Mouse (Mus musculus): ENCODE measurements around the gene Gm13278. TPM values are rescaled to one million over a fixed set of nuclear protein-coding genes. Genes with fewer than 3 reads are reported as not detected.
"Not testable (repeated sequence)": the region's sequence is repeated elsewhere in the genome, so short reads cannot be mapped to it uniquely, and the experiment has no call there.

Gm13278 gene
- polyA plus RNA-seq (2015; fragmentation: Nextera tagmentation; extraction: Ambion mirVana), result not detected in 2 replicates

GRCm38 (mm10) chr4:88791250-88791649 is at the start of gene Gm13278:
Gene Gm13278, plus strand, starts transcription at chr4:88791550.
- DNase-seq; H3K9ac ChIP-seq; H3K27me3 ChIP-seq; H3K9me3 ChIP-seq (replicated peaks); H3K4me2 ChIP-seq; H3K27ac ChIP-seq; ATAC-seq (ENCODE audit: low read depth); H3K36me3 ChIP-seq; H3K4me3 ChIP-seq (replicated peaks); H3K4me1 ChIP-seq (replicated peaks): not testable (repeated sequence)
- no CpG with 5 or more reads among the region's 28 CpGs for WGBS (ENCODE audit: insufficient replicate concordance)

- Histone ChIP-seq H3K4me2 (no peak overlapping the region), H3K27ac (no peak overlapping the region), H3K36me3 (no peaks in the 10 kb centered on the region), H3K9ac (no peak overlapping the region), H3K27me3 (no peaks in the 10 kb centered on the region), H3K4me1 (replicated peaks) (no peaks in the 10 kb centered on the region), H3K9me3 (replicated peaks) (no peaks in the 10 kb centered on the region), H3K4me3 (replicated peaks) (no peak overlapping the region)
- no peak for DNase-seq
- 57% methylated on average over 7 of the region's 7 CpGs for WGBS (ENCODE audit: insufficient replicate concordance)
- ATAC-seq (ENCODE audit: low read depth), result no peak
Measured at GRCm38 (mm10) chr4:88742771-88743371, 48.5 kb upstream of the Gm13278 start.

DNA sequence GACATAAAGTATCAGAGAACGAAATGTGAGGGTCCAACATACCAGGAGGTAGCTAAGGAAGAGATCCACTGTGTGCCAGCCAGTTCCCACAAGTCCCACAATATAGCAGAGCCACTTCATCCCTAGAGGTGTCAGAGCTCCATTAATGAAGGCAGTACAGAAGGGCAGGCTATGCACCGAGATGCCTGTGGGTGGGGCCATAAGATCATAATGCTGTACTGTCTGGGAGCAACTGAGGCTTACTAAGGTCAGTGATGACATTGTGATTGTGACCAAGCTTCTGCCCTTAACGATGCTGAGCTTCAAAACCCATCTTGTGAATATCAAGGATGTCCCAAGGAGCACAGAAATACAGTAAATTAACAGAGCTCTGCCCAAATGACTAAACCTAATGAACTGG is 47.1 kb upstream of the Gm13278 start:
- Histone ChIP-seq H3K9ac (no peak overlapping the region), H3K27ac (no peak overlapping the region), H3K4me3 (replicated peaks) (no peak overlapping the region), H3K27me3 (0 out of 2 replicates have a peak, but pooled peaks cover 3% of the 10 kb centered on the region), H3K4me1 (replicated peaks) (no peaks in the 10 kb centered on the region), H3K4me2 (no peak overlapping the region), H3K9me3 (replicated peaks) (no peaks in the 10 kb centered on the region), H3K36me3 (no peaks in the 10 kb centered on the region)
- 47% methylated on average over 3 of the region's 3 CpGs for WGBS (ENCODE audit: insufficient replicate concordance)
- DNase-seq (no peak), ATAC-seq (ENCODE audit: low read depth) (no peak)

DNA sequence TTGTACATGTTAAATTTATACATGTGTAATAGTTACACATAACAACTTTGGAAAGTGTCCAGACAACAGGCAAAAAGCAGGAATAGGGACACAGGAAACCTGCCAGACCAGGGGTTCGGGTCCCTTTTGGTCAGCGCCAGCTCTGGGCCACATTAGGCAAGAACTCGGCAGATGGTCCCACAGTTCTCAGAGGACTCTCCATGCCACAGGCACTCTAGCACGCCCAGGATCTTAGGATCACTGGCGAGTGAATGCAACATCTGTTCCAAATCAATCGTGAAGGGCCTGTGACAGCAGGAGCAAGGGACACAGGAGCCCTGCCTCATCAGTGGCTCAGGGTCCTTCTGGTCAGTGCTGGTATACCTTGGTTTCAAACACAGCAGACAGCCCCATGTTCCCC is 41.4 kb upstream of the Gm13278 start:
- Histone ChIP-seq H3K4me3 (replicated peaks) (no peak overlapping the region), H3K4me1 (replicated peaks) (no peaks in the 10 kb centered on the region), H3K27ac (no peak overlapping the region), H3K27me3 (0 out of 2 replicates have a peak, but pooled peaks cover 3% of the 10 kb centered on the region), H3K9me3 (replicated peaks) (no peaks in the 10 kb centered on the region), H3K4me2 (no peak overlapping the region), H3K9ac (no peak overlapping the region), H3K36me3 (no peaks in the 10 kb centered on the region)
- DNase-seq (no peak), ATAC-seq (ENCODE audit: low read depth) (no peak)
- 53% methylated on average over 6 of the region's 6 CpGs for WGBS (ENCODE audit: insufficient replicate concordance)

GRCm38 (mm10) chr4:88754818-88755340 is 36.5 kb upstream of the Gm13278 start, which contains the start of gene Gm13271:
Gene Gm13271, plus strand, starts transcription at chr4:88754868.
- not testable (repeated sequence) for H3K27me3 ChIP-seq; ATAC-seq (ENCODE audit: low read depth); H3K9ac ChIP-seq; H3K36me3 ChIP-seq; H3K4me3 ChIP-seq (replicated peaks); H3K9me3 ChIP-seq (replicated peaks); DNase-seq; H3K4me1 ChIP-seq (replicated peaks); H3K27ac ChIP-seq; H3K4me2 ChIP-seq
- WGBS (ENCODE audit: insufficient replicate concordance), result 68% methylated on average over 15 of the region's 15 CpGs

DNA sequence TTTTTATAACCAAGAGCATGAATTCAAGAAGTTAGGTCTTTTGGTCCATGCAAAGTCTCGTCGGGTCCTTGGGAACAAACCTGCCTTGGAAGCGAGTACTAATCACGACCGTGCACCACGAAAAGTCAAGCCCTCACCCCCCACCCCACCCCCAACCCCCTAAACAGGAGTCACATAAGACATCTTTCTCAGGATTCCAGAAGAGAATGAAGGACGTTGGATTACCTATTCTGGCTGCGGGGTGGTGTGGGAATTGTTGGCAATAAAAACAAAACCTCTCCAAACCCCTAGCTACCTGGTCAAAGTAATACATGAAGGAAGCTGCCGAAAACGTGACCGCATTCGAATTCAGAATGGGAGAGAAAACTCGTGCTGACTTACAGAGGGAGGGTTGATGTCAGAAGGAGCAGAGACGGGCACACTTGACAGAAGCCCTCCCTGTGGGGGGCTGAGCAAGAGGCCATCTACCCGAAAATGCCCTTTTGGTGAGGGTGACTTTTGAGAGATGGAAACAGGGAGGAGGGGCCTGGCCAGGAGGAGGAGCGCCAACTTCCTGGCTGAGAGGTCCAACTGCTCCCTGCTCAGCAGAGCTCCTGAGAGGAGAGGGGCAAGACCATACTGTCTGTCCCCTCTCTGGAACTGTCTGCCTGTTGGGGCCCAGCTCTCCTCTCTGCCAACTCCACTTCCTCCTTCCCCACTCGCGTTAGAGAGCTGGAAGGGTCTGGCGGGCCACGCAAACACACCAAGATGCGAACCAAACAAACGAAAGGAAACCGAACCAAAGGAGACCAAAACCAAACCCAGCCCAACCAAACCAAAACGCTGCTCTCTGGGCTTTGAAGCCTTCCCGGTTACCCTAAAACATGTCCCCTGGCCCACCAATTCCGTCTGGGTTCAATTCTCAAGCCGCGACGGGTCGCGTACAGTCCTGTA is 34.5 kb upstream of the Gm13278 start:
- Histone ChIP-seq H3K9ac (peak overlapping the region; percentile 68), H3K27ac (peak overlapping the region; percentile 84), H3K4me2 (peak overlapping the region; percentile 73), H3K4me3 (replicated peaks) (peak overlapping the region; percentile 65)
- not testable (repeated sequence) for H3K27me3 ChIP-seq; DNase-seq; ATAC-seq (ENCODE audit: low read depth); H3K9me3 ChIP-seq (replicated peaks); H3K36me3 ChIP-seq; H3K4me1 ChIP-seq (replicated peaks)
- WGBS (ENCODE audit: insufficient replicate concordance), result 9% methylated on average over 29 of the region's 31 CpGs

GRCm38 (mm10) chr4:88757628-88758031 is 33.7 kb upstream of the Gm13278 start:
- ATAC-seq (ENCODE audit: low read depth), result peak; percentile 100
- not testable (repeated sequence) for DNase-seq; H3K36me3 ChIP-seq; H3K9me3 ChIP-seq (replicated peaks); H3K4me1 ChIP-seq (replicated peaks); H3K27me3 ChIP-seq
- Histone ChIP-seq H3K9ac (peak overlapping the region; percentile 68), H3K4me2 (peak overlapping the region; percentile 73), H3K4me3 (replicated peaks) (peak overlapping the region; percentile 65), H3K27ac (peak overlapping the region; percentile 84)
- WGBS (ENCODE audit: insufficient replicate concordance), result under 1% methylated on average over 21 of the region's 21 CpGs

GRCm38 (mm10) chr4:88758751-88759150 is 32.6 kb upstream of the Gm13278 start:
- H3K36me3 ChIP-seq; H3K27me3 ChIP-seq; H3K4me2 ChIP-seq; ATAC-seq (ENCODE audit: low read depth); H3K27ac ChIP-seq; DNase-seq; H3K4me3 ChIP-seq (replicated peaks); H3K9me3 ChIP-seq (replicated peaks); H3K9ac ChIP-seq; H3K4me1 ChIP-seq (replicated peaks): not testable (repeated sequence)
- WGBS (ENCODE audit: insufficient replicate concordance), result 74% methylated on average over 9 of the region's 9 CpGs

DNA sequence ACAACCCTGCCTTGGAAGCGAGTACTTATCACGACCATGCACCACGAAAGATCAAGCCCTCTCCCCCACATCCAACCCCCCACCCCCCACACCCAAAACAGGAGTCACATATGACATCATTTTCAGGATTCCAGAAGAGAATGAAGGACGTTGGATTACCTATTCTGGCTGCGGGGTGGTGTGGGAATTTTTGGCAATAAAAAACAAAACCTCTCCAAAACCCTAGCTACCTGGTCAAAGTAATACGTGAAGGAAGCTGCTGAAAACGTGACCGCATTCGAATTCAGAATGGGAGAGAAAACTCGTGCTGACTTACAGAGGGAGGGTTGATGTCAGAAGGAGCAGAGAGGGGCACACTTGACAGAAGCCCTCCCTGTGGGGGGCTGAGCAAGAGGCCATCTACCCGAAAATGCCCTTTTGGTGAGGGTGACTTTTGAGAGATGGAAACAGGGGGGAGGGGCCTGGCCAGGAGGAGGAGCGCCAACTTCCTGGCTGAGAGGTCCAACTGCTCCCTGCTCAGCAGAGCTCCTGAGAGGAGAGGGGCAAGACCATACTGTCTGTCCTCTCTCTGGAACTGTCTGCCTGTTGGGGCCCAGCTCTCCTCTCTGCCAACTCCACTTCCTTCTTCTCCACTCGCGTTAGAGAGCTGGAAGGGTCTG is 31.6 kb upstream of the Gm13278 start, which contains the start of gene Gm13283:
Gm13283 (plus strand) TSS at position 510 of the 659 bp plus-strand sequence.
- ATAC-seq (ENCODE audit: low read depth); H3K4me1 ChIP-seq (replicated peaks); H3K9me3 ChIP-seq (replicated peaks); H3K36me3 ChIP-seq; H3K27me3 ChIP-seq: not testable (repeated sequence)
- peak; percentile 10 for DNase-seq
- H3K9ac ChIP-seq, result 0 out of 2 replicates have a peak within 1 kb of the TSS, but pooled peaks have one; percentile 17
- peak within 1 kb of the TSS; percentile 59 for H3K4me2 ChIP-seq
- H3K4me3 ChIP-seq (replicated peaks), result peak within 1 kb of the TSS; percentile 43
- WGBS (ENCODE audit: insufficient replicate concordance), result 13% methylated on average over 11 of the region's 14 CpGs
- peak within 1 kb of the TSS; percentile 23; the same call in 1 of the 2 replicates for H3K27ac ChIP-seq

DNA sequence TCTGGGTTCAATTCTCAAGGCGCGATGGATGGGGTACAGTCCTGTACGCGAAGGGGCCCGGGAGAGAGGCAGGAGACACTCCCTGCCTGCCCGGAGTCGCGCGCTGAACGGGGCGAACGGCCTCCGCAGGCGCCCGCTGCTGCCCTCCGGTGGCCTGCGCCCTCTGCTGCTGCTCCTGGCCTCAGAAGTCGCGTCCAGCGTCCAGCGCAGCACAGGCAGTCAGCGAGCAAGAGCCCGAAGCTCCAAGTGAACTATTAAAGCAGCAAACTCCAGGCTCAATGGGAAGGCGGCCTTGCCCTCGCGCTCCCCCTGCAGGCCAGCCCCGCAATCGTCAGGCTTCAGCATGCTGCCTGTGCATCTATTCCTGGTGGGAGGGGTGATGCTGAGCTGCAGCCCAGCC is 30.9 kb upstream of the Gm13278 start:
- WGBS (ENCODE audit: insufficient replicate concordance), result under 1% methylated on average over 26 of the region's 28 CpGs

DNA sequence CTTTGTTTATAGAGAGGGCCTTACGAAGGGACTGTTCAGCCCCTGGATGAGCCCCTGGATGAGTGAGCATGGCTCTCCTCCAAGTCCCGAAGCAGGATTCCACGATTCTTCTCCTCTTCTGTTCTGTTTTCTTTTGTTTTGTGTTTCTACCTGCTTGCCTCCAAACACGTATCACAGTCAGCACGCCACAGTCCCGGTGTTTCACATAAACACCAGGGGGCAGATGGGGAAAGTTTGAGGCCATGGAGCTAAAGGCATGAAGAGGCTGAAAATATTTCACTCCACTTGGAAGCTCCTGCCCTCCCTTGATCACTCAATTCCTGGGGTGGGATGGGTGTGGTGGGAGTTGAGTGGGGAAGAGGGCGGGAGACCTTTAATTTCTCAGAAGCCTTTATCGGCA is 29.6 kb upstream of the Gm13278 start:
- WGBS (ENCODE audit: insufficient replicate concordance), result 57% methylated on average over 6 of the region's 8 CpGs
- DNase-seq; H3K36me3 ChIP-seq; H3K4me2 ChIP-seq; H3K4me3 ChIP-seq (replicated peaks); H3K27me3 ChIP-seq; ATAC-seq (ENCODE audit: low read depth); H3K4me1 ChIP-seq (replicated peaks); H3K9me3 ChIP-seq (replicated peaks); H3K27ac ChIP-seq; H3K9ac ChIP-seq: not testable (repeated sequence)

More for the DNA sequence above, 30.9 kb upstream of the Gm13278 start:
- not testable (repeated sequence) for DNase-seq; ATAC-seq (ENCODE audit: low read depth); H3K9me3 ChIP-seq (replicated peaks); H3K36me3 ChIP-seq; H3K27me3 ChIP-seq; H3K4me1 ChIP-seq (replicated peaks)
- peak overlapping the region; percentile 43 for H3K4me3 ChIP-seq (replicated peaks)
- peak overlapping the region; percentile 23; the same call in 1 of the 2 replicates for H3K27ac ChIP-seq
- 0 out of 2 replicates have a peak overlapping the region, but pooled peaks have one; percentile 17 for H3K9ac ChIP-seq
- H3K4me2 ChIP-seq, result peak overlapping the region; percentile 59
